Mouse (Mus musculus): ENCODE results near the gene Cadps2.
A peak's percentile ranks its signal among the peaks of the same experiment; 100 is the strongest.

Gene Cadps2

DNA sequence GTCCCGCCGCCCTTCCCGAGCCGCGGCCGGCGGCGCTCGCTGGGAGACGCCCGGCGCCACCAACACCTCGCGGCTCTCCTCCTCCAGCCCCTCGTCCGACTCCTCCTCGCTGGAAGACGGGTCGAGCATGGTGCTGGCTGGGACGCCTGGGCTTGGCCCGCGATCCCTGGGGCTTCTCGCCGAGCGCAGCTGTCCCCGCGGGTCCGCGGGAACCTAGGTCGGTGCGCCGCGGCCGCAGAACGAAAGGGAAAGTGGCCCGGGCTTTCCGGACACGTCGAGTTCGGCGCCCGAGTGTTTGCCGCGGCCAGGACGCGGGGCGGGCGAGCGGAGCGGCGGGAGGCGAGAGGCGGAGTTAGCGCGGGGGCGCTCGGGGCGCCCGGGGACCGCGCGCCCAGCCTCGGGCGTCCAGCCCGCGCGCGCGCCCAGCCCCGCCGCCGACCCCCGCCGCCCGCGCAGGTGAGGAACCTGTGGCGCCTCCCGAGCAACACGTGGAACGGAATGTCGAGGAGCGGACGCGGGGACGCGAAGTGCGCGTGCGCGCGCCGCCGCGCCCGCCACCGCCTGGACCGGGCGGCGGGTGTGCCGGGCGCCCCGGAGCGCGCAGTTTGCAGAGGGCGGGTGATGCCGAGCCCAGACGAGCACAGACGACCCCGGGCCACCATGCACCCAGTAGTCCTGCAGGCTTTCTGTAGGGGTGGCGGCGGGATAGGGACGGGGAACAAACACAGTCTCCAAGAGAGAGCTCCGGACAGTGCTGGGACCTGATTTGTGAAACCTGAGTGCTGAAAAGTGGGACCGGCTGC is at the start of gene Cadps2:
TSS of gene Cadps2 (minus strand) at position 413 of the 803 bp plus-strand sequence.
- peak; percentile 26 to 28 for DNase-seq (ENCODE audit: low spot score in 2 of 2)

DNA sequence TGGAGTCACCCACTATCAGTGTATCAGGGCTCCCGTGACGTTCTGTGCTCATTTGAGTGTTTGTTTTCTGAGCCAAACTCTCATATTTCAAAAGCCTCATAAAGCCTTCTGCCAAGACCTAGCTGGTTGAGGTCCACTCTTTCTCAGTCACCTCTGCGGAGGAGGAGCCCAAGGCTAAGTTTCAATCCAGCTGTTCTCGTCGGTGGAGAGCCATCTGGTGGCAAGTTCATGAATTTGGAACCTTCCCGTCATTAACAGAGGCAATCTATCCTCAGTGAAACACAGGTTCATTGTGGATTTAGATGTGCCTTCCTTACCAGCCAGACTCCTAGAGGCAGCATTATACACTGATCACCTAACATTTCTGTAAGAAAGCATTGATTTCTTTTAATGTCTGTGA is 47.2 kb upstream of the Cadps2 start:
- DNase-seq (ENCODE audit: low spot score in 2 of 2) = peak in 1 of 2 experiments; percentile 33

DNA sequence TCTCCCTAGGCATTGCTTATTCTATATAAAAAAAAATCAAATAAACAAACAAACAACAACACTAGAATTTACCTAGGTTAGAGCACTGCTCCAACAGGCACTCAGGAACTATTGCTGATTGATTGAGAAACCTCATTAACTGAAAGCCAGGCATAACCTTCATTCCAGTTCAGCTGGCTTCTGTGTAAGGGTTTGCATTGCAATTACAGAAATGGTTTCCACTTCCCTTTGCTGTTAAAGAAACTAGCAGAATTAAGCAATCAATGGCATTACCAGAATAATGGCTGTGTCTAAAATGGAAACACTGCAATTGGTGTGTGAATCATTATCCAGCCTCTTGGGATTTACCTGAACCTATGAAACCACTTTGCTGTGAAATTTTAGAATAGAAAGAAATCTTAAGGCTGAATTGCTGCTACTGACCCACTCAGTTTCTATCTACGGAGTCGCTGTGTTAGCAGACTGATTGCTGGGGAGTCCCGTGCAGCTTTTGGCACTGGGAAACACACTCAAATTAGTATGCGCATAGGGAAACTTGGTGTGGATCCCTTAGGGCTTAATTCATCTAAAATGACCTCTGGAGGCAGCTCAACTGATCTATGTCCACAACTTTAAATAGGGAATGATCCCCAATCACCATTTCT is 37.7 kb upstream of the Cadps2 start:
- DNase-seq (ENCODE audit: low spot score in 2 of 2) = no peak

DNA sequence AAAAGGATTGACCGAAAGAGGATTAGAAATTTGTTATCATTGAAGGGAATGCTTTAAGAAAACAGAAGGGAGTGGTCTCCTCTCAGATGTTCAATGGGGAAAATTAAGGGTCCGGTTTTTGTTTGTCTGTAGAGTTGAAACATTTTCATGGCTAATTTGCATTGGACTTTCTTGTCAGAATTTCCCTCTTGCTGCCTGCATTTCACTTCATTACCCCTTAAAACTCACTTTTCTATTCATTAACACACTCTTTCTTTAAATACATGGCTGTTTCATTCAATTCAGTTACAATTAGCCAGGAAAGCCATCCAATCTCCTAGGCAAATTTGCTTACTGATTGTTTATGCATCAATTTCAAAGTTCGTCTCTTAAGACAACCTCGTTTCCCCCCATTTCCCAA is 37.1 kb upstream of the Cadps2 start:
- DNase-seq (ENCODE audit: low spot score in 2 of 2) = no peak

DNA sequence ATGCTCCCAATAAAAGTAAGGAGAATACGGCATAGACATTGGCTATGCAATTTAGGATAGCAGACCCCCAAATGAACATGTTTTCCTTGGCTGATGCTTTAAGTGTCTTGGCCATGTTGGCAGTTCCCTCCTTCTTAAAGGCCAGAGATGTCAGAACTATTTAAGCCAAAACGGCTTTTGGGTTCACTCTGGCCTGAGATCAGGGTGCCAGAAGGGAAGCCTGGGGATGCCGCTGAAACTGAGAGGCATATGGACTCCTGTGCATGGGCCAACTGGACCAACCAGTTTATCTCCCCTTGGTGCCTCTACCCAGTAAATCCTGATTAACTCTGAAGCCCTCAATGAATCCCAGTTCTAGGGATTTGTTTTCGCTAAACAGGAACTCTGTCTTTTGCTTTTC is 34.6 kb upstream of the Cadps2 start:
- DNase-seq (ENCODE audit: low spot score in 2 of 2) = no peak

DNA sequence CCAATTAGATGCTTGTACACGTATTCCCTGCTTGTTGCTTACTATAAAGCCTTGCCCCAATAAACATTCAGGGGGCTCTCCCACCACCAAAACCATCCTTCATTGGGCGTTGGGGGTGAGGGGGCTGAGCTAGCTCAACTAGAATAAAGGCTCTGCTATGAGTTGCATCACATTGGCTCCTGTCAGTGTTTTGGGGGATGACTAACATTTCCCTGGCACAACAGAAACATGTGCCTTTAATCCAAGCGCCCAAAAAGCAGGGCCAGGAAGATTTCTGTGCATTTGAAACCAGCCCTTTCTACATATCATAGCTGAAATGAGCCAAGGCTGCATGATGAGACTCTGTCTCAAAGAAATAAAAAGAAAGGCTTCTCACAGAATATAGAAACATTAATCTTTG is 34.0 kb upstream of the Cadps2 start:
- no peak for DNase-seq (ENCODE audit: low spot score in 2 of 2)

DNA sequence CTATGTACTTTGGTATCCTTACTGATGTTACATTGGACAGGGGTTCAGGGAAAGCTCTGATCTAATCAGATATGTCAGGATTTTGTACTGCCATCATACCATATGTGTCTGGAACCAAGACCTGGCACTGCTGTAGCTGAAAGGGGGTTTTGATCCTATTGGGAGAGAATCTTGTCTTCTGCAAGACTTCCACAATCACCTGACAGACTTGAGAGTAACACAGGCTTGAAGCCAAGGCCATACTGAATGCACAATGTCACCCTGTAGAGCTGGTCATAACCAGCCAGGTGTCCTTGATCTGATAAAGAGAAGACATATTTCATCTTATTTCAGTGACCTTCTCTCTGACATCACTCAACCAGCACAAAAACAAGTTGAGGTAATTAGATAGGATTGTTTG is 30.8 kb upstream of the Cadps2 start:
- DNase-seq (ENCODE audit: low spot score in 2 of 2) = no peak

DNA sequence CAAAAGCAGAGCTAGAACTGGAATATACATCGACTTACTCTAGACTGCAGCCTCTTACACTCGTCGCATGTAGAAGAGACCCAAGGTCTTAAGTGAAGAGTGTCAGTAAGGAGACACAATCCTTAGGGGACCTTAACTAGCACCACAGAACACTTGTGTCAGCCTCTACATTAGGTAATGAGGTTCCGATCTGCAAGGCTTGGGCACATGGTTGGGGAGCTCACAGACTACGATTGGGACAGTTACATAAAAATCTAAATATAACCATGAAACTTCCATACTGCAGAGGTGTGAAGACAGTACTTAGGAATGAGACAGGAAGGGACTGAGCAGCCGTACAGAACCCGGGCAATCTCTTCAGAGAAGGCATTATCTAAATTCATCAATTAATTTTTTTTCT is 27.1 kb upstream of the Cadps2 start:
- no peak for DNase-seq (ENCODE audit: low spot score in 2 of 2)

DNA sequence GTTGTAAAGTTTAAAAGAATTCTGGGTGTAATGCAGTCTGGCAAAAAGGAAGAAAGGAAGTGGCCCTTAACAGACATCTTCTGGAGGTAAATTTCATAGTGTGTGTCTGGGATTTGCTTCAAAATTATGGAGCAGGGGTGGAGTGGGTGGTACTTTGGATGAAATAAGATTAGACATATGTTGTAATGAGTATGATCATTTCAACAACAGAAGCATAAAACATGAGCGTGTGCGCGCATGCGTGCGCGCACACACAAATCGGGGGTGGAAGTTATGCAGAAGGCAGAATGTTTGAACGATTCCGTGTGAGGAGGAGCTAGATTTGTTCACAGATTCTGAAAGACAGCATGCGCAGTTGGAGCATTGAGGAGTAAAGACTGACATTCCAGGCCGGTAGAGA is 14.2 kb upstream of the Cadps2 start:
- DNase-seq (ENCODE audit: low spot score in 2 of 2) = peak; percentile 42 to 43

DNA sequence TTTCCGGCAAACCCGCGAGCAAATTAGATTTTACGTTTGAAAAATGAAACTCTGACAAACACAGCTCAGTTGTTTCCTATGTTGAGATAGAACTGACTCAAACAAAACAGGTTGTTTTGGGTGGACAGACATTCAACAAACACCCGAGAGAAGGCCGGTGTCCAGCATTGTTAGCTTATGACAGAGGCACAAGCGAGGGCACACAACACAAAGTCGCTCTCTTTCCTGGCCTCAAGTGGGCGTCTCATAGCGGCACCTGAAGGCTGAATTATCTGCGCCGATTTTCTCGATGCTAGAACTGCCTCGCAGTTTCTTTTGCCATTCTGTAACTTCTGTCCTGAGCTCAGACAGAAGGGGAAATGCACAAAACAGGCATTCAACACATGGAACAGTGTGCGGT is 780 bp upstream of the Cadps2 start:
- DNase-seq (ENCODE audit: low spot score in 2 of 2) = peak in 1 of 2 experiments; percentile 12

DNA sequence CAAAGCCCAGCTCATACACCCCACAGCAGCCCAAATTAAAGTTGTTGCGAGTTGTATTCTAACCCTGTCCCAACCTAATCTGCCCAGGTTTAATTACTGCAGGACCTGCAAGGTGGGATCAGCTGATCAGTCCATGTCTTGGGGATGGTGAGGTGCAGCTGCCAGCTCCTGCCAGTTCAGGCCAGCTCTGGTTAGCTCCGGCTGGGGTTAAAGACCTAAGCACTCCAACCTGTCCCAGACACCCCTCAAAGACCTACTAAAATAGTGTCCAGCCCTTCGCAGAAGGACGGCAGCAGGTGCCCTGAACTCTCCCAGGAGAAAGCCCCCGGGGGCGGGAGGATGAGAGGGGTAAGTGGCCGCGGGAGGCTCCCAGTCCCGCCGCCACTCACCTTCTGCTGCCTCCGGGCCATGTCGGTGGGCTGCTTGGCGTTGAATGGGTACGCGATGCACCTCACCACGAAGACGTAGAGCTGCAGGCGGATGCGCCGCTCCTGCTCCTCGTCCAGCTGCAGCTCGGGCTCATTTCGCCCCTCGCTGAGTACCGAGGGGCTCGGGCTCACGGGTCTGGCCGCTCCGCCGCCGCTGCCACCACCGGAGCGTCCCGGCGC is 716 bp downstream of the Cadps2 start:
- peak; percentile 14 to 19 for DNase-seq (ENCODE audit: low spot score in 2 of 2)

DNA sequence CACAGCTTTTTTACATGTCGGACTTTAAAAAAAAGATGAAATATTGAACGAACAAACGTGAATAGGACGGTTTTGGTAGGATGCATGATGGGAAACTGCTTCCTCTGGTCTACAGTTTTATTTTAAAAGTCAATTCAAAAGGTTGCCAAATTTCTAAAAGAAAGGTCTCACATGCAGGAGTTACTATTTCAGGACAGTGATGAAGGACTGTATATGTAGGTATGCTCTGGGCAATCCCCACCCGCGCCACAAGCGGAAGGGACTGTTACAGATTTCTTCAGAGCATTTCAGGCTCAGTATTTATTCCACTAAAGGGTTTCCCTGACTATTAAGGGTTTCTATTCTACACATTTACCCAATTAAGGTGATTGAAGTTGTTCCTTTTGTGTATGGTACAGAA is 1.6 kb downstream of the Cadps2 start:
- DNase-seq (ENCODE audit: low spot score in 2 of 2) = peak in 1 of 2 experiments; percentile 14

DNA sequence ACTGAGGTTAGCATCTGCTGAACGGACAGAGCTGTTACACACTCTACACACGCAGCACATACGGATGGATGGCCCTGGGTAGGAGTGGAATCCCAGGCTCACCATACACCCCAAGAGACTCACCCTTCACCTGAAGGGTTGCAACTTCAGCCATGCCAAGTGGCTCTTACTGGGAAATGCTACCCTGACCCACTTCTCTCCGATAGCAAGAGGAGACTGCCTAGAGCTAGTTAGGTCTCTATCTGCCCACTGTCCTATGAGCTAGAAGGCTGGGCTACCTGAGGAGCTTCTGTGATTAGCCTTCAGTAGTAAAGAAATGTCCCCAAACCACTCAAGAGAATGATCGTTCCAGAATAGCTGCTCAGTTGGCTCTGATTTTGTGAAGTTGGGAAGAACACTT is 2.1 kb downstream of the Cadps2 start:
- DNase-seq (ENCODE audit: low spot score in 2 of 2) = no peak

DNA sequence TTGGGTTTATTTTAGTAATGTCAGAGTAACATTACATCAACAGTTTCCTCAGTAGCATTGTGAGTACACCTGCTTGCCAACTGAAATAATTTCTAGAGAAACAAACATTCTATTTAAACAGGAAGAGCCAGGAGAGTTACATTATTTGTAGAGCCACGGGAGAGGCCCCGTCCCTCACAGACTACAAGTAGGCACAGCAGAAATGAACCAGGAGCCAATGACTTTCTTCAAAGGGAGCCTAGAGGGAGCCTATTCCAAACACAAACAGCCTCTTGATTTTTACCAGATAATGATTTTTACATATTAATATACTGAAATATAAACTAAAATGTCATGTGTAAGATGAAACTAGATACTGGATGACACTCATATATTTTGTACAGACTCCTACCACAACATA is 2.5 kb downstream of the Cadps2 start:
- no peak for DNase-seq (ENCODE audit: low spot score in 2 of 2)

DNA sequence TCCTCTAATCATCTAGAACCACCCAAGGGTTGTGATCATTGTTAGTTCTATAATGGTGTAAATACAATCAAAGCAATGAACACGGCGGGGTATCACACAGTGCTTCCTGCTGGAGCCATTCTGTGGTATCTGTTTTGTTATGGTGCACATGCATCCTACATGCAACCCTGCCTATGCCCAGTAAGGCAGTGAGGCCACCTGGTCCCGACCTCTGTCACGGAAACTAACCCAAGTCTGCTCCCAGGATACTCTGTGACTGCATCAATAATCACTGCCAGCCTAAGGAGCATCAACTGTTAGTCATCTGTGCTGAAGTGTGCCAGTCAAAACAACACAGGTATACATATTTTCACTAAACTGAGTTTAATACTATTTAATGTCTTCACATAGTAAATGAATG is 3.7 kb downstream of the Cadps2 start:
- no peak for DNase-seq (ENCODE audit: low spot score in 2 of 2)

DNA sequence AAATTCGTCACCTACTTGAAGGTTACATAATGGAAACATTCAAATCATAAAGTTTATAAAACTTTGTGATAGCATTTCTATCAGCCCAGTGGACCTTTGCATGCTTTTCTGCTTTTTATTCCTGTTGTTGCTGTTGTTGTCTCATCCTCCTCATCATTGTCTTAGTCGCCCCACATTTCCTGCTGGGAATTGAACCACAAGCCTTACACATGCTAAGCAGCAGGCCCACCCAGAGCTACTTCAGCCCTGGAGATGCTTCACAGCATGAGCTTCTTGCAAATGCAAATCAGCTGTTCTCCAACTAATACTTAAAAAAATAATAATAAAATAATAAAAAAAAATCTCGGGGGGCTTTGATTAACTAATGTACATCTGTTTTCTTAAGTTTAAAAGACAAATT is 8.5 kb downstream of the Cadps2 start:
- DNase-seq (ENCODE audit: low spot score in 2 of 2) = no peak

DNA sequence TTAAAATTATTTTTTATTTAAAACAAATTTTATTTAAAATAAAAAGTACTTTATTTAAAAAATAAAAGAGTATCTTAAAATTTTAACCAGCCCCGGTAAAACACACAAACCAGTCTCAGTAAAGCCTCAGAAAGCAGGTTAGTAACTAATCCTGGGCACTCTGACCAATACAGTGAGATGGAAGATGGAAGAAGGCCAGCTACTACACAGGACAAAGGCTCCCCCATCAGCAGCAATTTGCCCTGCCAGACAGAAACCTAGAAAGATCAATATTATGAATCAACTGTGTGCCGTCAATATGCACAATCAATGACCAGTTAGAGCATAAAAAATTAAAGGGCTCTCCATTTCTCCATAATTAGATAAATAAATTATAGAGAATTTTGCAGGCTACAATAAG is 9.9 kb downstream of the Cadps2 start:
- DNase-seq (ENCODE audit: low spot score in 2 of 2) = no peak

DNA sequence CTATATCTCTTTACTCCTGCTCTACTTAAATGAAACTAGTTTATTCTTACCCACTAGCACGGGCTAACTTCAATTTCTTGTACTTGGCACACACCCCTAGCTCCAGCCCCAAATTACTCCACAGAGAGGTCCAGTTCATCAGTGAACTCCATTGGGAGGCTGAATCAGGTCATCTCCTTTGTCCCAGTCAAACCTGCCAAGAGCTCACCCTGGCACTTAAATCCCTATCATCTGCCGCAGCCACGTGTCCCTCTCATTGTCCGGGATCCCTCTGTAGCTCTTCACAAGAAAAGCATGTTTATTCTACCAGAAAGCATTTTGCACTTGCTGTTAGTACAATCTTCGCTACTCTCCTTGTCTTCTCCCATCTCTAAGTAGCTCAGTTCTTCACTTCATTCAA is 17.4 kb downstream of the Cadps2 start:
- DNase-seq (ENCODE audit: low spot score in 2 of 2) = no peak

DNA sequence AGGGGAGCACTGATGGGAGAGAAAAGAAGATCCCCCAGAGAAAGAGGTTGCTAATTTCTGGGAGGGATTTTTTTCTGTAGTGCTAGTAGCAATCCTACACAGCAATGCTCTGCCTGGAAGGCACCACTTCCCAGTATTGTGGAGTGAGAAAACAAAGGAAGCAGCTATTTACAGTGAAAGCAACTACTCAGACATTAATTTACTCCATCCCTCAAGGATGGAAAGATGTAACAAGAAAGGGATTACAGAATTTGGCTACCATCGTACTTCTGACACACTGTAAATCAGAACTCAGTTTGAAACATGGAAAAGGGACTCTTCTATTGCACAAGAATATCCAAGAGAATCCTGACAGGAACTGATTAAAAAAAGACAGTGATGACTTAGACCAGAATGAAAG is 29.1 kb downstream of the Cadps2 start:
- no peak for DNase-seq (ENCODE audit: low spot score in 2 of 2)

DNA sequence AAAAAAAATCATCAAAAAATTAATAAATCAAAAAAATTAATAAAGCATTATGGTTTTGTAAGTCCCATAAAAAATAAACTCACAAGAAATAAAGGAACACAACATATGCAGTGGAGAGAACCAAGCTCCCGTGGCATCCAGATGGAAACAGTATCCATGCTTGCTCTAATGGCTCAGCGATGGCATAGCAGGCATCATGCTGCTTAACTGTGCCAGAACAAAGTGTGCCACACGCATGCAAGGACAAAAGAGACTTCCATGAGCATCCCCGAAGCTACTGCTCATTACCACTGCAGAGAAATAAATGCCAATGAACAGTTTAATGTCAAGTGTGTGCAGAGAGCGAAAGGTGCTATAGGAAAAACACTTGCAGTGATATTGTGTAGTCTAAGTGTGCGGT is 29.9 kb downstream of the Cadps2 start:
- no peak for DNase-seq (ENCODE audit: low spot score in 2 of 2)

DNA sequence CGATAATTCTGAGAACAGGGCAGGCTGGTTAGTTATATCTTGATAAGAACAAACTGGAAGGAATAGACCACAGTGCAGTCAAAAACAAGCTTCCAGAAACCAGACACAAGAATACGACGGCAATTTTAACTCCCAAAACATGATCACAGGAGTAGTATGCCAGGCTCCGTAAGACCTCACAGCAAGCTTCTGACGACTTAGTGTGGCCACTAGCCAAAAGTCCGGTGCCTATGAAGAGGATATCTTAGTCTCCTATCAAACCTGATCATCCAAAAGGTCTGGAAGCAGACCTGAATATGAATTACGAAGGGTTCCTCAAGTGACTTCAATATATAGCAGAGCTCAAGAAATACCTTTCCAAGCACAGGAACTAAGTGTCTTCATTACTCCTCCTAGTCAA is 33.9 kb downstream of the Cadps2 start:
- DNase-seq (ENCODE audit: low spot score in 2 of 2) = no peak

DNA sequence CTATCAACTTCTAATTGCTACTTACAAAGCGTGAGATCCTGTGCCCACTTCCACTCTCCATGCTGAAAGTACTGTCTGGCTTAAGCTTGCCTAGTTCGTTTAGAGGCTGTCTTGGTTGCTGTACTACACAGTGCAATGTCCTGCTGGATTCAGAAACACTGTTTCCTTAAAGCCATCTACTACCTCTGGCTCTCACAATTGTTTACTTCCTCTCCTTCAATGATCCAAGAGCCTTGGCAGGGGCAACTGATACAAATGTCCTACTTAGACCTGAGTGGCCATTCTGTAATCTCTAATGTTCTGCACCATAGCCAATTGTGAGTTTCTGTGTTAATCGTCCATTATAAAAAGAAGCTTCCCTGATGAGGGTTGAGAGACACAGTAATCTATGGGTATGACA is 47.4 kb downstream of the Cadps2 start:
- no peak for DNase-seq (ENCODE audit: low spot score in 2 of 2)

DNA sequence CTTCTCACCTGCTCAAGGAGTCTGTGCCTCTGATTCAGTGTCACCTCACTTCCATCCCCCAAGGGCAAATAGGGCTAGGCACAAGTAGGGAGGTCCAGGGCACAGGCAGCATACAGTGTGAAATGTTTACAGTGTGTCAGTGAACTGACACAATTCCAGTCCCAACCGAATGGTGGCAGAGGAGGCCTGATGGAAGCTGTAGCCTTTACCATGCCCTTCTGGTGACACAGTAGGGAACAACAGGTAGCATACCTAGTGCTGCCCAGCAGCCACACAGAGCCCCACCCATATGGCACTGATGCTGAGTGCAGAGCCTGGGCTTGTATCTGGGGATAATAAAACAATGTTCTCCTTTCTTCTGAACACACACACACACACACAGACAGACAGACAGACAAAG is 61.6 kb downstream of the Cadps2 start:
- no peak for DNase-seq (ENCODE audit: low spot score in 2 of 2)

All from right cerebral cortex, adult 2 months (tissue).